Mouse (Mus musculus) heart, postnatal 0 days (tissue): Measurements from ENCODE around the gene Traf3ip2.

ENCODE experiments used
- CTCF ChIP-seq: IDR thresholded peaks from 2 replicates; pipeline ENCODE4 v1.5.1; 2016; ENCODE audit warnings: antibody characterized with exemption, control low read depth, low read depth
- EP300 ChIP-seq: IDR thresholded peaks from 2 replicates; pipeline ENCODE4 v1.6.1; 2016; ENCODE audit warnings: antibody characterized with exemption, low read depth

DNA sequence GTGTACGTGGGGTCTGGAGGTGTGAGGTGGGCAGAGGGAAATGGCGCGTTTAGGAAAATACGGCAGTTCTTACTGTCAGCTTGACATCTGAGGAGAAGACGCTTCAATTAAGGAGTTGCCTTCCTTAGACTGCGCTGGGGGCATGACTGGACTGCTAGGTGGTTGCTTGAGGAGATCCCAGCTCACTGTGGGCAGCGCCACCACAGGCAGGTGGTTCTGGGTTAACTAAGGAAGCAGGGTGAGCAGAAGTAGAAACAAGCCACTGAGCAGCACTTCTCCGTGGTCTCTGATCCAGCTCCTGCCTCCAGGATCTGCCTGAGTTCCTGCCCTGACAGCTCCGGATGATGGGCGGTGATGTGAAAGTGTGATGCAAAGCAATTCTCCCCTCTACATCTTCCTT, 22.1 kb upstream of the Traf3ip2 start:
- TF ChIP-seq CTCF (no peak), EP300 (no peak)
